Mouse (Mus musculus) kidney, adult 2 months (tissue): Measurements from ENCODE around the gene Tmem246. TPM values are rescaled to one million over a fixed set of nuclear protein-coding genes. Genes with fewer than 3 reads are reported as not detected.

Experiments used
- DNase-seq: peaks from one replicate; pipeline ENCODE4 v3.0.0; 2021
- H3K27ac ChIP-seq: fragments of 200-500 bp; 2 replicates; pipeline ENCODE4 v1.5.1; 2012; ENCODE audit warnings: low read depth, low read length, control low read depth, inconsistent platforms; ENCODE audit not compliant: insufficient read depth
- H3K27me3 ChIP-seq: fragments of 200-500 bp; replicated peaks from 2 replicates; pipeline ENCODE4 v1.6.1; 2012; ENCODE audit warnings: mild to moderate bottlenecking, moderate library complexity, low read length, inconsistent platforms; ENCODE audit not compliant: control insufficient read depth, insufficient read depth
- H3K36me3 ChIP-seq: fragments of 200-500 bp; 2 replicates; pipeline ENCODE4 v1.6.1; 2012; ENCODE audit warnings: mild to moderate bottlenecking, moderate library complexity, low read length, inconsistent platforms; ENCODE audit not compliant: control insufficient read depth, insufficient read depth
- H3K4me1 ChIP-seq: fragments of 200-500 bp; 2 replicates; pipeline ENCODE4 v1.6.1; 2011; ENCODE audit warnings: low read length; ENCODE audit not compliant: control insufficient read depth, insufficient read depth
- H3K4me3 ChIP-seq: fragments of 200-500 bp; 2 replicates; pipeline ENCODE4 v1.5.1; 2011; ENCODE audit warnings: mild to moderate bottlenecking, low read depth, low read length, control low read depth; ENCODE audit not compliant: insufficient read depth
- CTCF ChIP-seq: fragments of 200-500 bp; conservative IDR thresholded peaks from 2 replicates; pipeline ENCODE4 v1.5.1; 2011; ENCODE audit warnings: low read depth, mild to moderate bottlenecking, control low read depth, low read length, moderate library complexity, mixed read lengths; ENCODE audit not compliant: insufficient read depth, insufficient read length
- POLR2A ChIP-seq: fragments of 200-500 bp; IDR thresholded peaks from one replicate; pipeline ENCODE4 v1.6.1; 2011; ENCODE audit warnings: low read depth, low read length, control low read depth
- WGBS: fragments of 180-500 bp; shearing (Covaris S2); methylation state at CpG from one replicate; pipeline ENCODE4 v1.1.7; 2018; 5-methylcytosine and 5-hydroxymethylcytosine counted together
- polyA plus RNA-seq: library from polyadenylated mRNA; depleted of rRNA; stranded (reverse); fragments of >200 nt; gene quantifications from 2 replicates; pipeline ENCODE4 v1.2.3, GENCODE M21; 2012

Gene Tmem246
- polyA plus RNA-seq, 1 experiment: 35.8 TPM

- no peak for TF ChIP-seq POLR2A
- TF ChIP-seq CTCF: no peak; the same call in 1 of the 2 replicates
- H3K4me3 ChIP-seq: peak within 1 kb of the TSS; percentile 83
- peaks cover 3% of the 10 kb centered on the region; the same call in 1 of the 2 replicates for H3K36me3 ChIP-seq
- H3K4me1 ChIP-seq: peaks cover 3% of the 10 kb centered on the region
- WGBS: 40% methylated on average over 3 of the region's 3 CpGs
- H3K27me3 ChIP-seq: no peaks in the 10 kb centered on the region
- DNase-seq: peak; percentile 92
- H3K27ac ChIP-seq: peak within 1 kb of the TSS; percentile 100
Observed at GRCm38 (mm10) chr4:49549383-49549782, 48.3 kb downstream of the Tmem246 start, which contains the start of gene Aldob. Gene Aldob, minus strand, starts transcription at chr4:49549546.

GRCm38 (mm10) chr4:49547544-49548219, 50.0 kb downstream of the Tmem246 start:
- TF ChIP-seq POLR2A (no peak), CTCF (no peak)

DNA sequence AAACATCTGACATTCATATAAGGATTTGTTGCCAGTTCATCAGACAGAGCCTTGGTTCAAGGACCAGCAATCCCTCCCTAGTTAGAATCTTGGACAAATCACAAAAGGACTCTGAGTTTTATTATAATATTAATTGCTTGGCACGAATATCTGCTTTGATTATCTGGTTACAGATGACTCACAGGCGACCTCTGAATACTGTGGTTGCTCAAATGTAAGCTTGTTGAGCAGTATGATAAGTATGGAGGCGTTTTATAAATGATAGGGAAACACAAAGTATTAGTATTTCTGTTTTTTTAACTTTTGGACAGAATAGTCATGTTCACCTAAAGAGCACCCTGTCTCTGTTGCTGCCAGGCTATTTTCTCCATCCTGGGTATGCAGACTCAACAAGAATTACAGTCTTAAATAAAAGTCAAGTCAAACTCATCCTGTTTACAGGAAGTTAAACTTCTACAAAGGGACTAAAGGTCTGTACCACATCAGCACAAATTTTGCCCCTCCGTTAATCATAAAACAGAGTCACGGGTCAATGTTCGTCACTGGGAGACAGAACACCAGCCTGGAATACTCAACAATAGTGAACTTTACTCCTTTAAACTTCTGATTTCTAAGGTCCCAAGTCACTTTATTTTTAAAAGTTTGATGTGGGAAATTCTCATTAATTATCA, 50.7 kb downstream of the Tmem246 start:
- Histone ChIP-seq H3K4me1 (peaks cover 6% of the 10 kb centered on the region; the same call in 1 of the 2 replicates), H3K4me3 (peak overlapping the region; percentile 35; the same call in 1 of the 2 replicates), H3K27ac (peak overlapping the region; percentile 96), H3K27me3 (no peaks in the 10 kb centered on the region), H3K36me3 (peaks cover 15% of the 10 kb centered on the region)
- WGBS: 18% methylated on average over 6 of the region's 6 CpGs
- DNase-seq: peak; percentile 92
- TF ChIP-seq CTCF (no peak), POLR2A (no peak)

More at GRCm38 (mm10) chr4:49547544-49548219, 50.0 kb downstream of the Tmem246 start:
- Histone ChIP-seq H3K4me1 (peaks cover 2% of the 10 kb centered on the region; the same call in 1 of the 2 replicates), H3K27ac (peak overlapping the region; percentile 100), H3K4me3 (peak overlapping the region; percentile 83), H3K27me3 (no peaks in the 10 kb centered on the region), H3K36me3 (peaks cover 11% of the 10 kb centered on the region)
- 44% methylated on average over 7 of the region's 7 CpGs for WGBS
- DNase-seq: peak; percentile 47

DNA sequence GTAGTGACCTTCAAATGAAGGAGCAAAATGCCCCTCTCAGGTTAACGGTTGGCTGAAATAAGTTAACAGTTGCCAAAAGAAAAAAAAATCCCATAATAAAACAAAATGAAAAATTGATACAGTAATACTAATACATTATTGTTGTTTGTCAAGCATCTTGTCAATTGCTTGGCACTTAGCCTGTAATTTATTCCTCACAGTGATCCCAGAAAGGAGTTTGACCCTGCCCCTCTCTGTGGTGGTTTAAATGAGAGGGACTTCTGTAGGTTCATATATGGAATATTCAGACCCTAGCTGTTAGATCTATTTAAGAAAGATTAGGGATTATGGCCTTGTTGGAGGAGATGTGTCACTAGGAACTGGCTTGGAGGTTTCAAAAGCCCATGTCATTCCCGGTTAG, 51.6 kb downstream of the Tmem246 start:
- 48% methylated on average over 2 of the region's 2 CpGs for WGBS

GRCm38 (mm10) chr4:49540966-49541365, 56.7 kb downstream of the Tmem246 start:
- WGBS: 52% methylated on average over 3 of the region's 3 CpGs

More for the DNA sequence above, 51.6 kb downstream of the Tmem246 start:
- Histone ChIP-seq H3K4me1 (peaks cover 7% of the 10 kb centered on the region; the same call in 1 of the 2 replicates), H3K36me3 (peaks cover 19% of the 10 kb centered on the region), H3K4me3 (peak overlapping the region; percentile 50), H3K27ac (peak overlapping the region; percentile 96), H3K27me3 (no peaks in the 10 kb centered on the region)
- TF ChIP-seq CTCF (no peak), POLR2A (no peak)
- peak; percentile 55 for DNase-seq

GRCm38 (mm10) chr4:49539665-49540064, 58.0 kb downstream of the Tmem246 start:
- 52% methylated on average over 6 of the region's 6 CpGs for WGBS
- H3K36me3 ChIP-seq: peaks cover 36% of the 10 kb centered on the region

More at GRCm38 (mm10) chr4:49540966-49541365, 56.7 kb downstream of the Tmem246 start:
- H3K4me3 ChIP-seq: no peak overlapping the region
- DNase-seq: no peak
- peaks cover 7% of the 10 kb centered on the region; the same call in 1 of the 2 replicates for H3K4me1 ChIP-seq
- no peaks in the 10 kb centered on the region for H3K27me3 ChIP-seq
- TF ChIP-seq POLR2A (no peak), CTCF (0 out of 2 replicates have a peak, but pooled peaks have one; percentile 3)
- peaks cover 36% of the 10 kb centered on the region for H3K36me3 ChIP-seq
- no peak overlapping the region for H3K27ac ChIP-seq

More at GRCm38 (mm10) chr4:49539665-49540064, 58.0 kb downstream of the Tmem246 start:
- TF ChIP-seq CTCF: no peak
- TF ChIP-seq POLR2A: no peak
- no peaks in the 10 kb centered on the region for H3K27me3 ChIP-seq
- no peak overlapping the region for H3K27ac ChIP-seq
- no peak overlapping the region for H3K4me3 ChIP-seq
- H3K4me1 ChIP-seq: peaks cover 7% of the 10 kb centered on the region; the same call in 1 of the 2 replicates
- no peak for DNase-seq
